Mouse (Mus musculus) brain, adult 2 months (tissue): ENCODE results near the gene Ccdc62.

Experiments used
- DNase-seq: peaks from one replicate; pipeline ENCODE4 v3.0.0; 2011; ENCODE audit warnings: low read depth, low spot score

Gene Ccdc62

GRCm38 (mm10) chr5:123979221-123979979, 48.9 kb downstream of the Ccdc62 start:
- no peak for DNase-seq

- DNase-seq: no peak
Measured at GRCm38 (mm10) chr5:123979980-123980369, 49.5 kb downstream of the Ccdc62 start.

- DNase-seq: peak; percentile 62
Measured at GRCm38 (mm10) chr5:123980521-123981249, 50.2 kb downstream of the Ccdc62 start.

- peak; percentile 74 for DNase-seq
Measured at GRCm38 (mm10) chr5:123981250-123981554, 50.7 kb downstream of the Ccdc62 start.

- DNase-seq: no peak
Measured at GRCm38 (mm10) chr5:123982838-123983237, 52.4 kb downstream of the Ccdc62 start.

- DNase-seq: peak; percentile 84
Measured at GRCm38 (mm10) chr5:123985434-123985833, 55.0 kb downstream of the Ccdc62 start.

GRCm38 (mm10) chr5:123986925-123987324, 56.4 kb downstream of the Ccdc62 start:
- DNase-seq: no peak

GRCm38 (mm10) chr5:123987511-123987910, 57.0 kb downstream of the Ccdc62 start:
- DNase-seq: no peak

- no peak for DNase-seq
Measured at GRCm38 (mm10) chr5:123989941-123990885, 59.7 kb downstream of the Ccdc62 start.

GRCm38 (mm10) chr5:123991321-123991720, 60.8 kb downstream of the Ccdc62 start:
- DNase-seq: no peak

- peak; percentile 68 for DNase-seq
Measured at GRCm38 (mm10) chr5:123992193-123992637, 61.7 kb downstream of the Ccdc62 start.

GRCm38 (mm10) chr5:123992794-123993193, 62.3 kb downstream of the Ccdc62 start:
- peak; percentile 86 for DNase-seq

GRCm38 (mm10) chr5:123993263-123994036, 63.0 kb downstream of the Ccdc62 start:
- peak; percentile 94 for DNase-seq

GRCm38 (mm10) chr5:123994468-123994867, 64.0 kb downstream of the Ccdc62 start:
- no peak for DNase-seq

- DNase-seq: no peak
Measured at GRCm38 (mm10) chr5:123995388-123995787, 64.9 kb downstream of the Ccdc62 start.

- DNase-seq: no peak
Measured at GRCm38 (mm10) chr5:123996194-123996593, 65.7 kb downstream of the Ccdc62 start.

GRCm38 (mm10) chr5:123996695-123997094, 66.2 kb downstream of the Ccdc62 start:
- no peak for DNase-seq

GRCm38 (mm10) chr5:123997211-123997751, 66.8 kb downstream of the Ccdc62 start:
- DNase-seq: peak; percentile 84

GRCm38 (mm10) chr5:123997811-123998210, 67.3 kb downstream of the Ccdc62 start:
- peak; percentile 83 for DNase-seq

GRCm38 (mm10) chr5:123998370-123998769, 67.9 kb downstream of the Ccdc62 start:
- no peak for DNase-seq

- DNase-seq: peak; percentile 93
Measured at GRCm38 (mm10) chr5:124000824-124001223, 70.3 kb downstream of the Ccdc62 start.
